Mouse (Mus musculus) neutrophil, adult 5-6 weeks (primary cell): Measurements from ENCODE around the gene Pafah2. TPM values are rescaled to one million over a fixed set of nuclear protein-coding genes. Genes with fewer than 3 reads are reported as not detected.

ENCODE experiments used
- ATAC-seq: fragments of 151-379, 151-347 bp; 2 replicates; pipeline ENCODE4 v1.8.0; 2017; ENCODE audit warnings: mild to moderate bottlenecking, moderate TSS enrichment; ENCODE audit not compliant: insufficient number of reproducible peaks, poor library complexity, low FRiP score, severe bottlenecking; ENCODE audit errors: extremely low read depth
- total RNA-seq: library from RNA; stranded (forward); fragments of 200-1000 nt; gene quantifications from 2 replicates; pipeline ENCODE4 v1.2.3, GENCODE M21; 2017

The Pafah2 gene
- total RNA-seq = 0.12 and 0.74 TPM in 2 replicates

GRCm38 (mm10) chr4:134395977-134396825 is at the start of gene Pafah2:
TSS of gene Pafah2 (plus strand) at chr4:134396320.
- ATAC-seq = peak; percentile 99

- ATAC-seq = no peak
These were observed 48.0 kb upstream of the Pafah2 start for GRCm38 (mm10) chr4:134348078-134348477.

DNA sequence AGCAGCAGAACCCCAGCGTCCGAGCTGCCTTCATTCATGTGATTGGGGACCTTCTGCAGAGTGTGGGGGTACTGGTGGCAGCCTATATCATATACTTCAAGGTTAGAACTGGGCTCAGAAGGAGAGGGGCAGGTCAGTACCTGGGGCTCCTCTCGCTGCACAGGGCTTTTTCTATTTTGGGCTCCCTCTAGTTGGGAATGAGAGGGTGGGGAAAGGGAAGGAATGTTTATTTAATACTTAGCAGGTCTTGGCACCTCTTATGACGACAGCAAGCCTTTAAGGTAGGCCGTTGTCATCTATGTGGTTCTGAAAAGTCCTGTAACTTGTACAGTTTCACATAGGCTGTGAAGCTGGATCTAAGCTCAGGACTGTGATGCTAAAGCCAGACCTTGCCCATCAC is 47.6 kb upstream of the Pafah2 start:
- no peak for ATAC-seq

DNA sequence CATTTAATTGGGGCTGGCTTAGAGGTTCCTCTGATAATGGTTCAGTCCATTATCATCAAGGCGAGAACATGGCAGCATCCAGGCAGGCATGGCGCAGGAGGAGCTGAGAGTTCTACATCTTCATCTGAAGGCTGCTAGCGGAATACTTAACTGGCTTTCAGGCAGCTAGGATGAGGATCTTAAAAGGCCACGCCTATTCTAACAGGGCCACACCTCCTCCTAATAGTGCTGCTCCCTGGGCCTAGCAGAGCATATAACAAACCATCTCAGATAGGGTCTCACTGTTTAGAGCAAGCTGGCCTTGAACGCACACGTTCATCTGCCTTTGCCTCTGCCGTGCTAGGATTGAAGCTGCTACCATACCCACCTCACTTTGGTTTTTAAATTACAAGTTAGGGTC is 46.3 kb upstream of the Pafah2 start:
- ATAC-seq = no peak

DNA sequence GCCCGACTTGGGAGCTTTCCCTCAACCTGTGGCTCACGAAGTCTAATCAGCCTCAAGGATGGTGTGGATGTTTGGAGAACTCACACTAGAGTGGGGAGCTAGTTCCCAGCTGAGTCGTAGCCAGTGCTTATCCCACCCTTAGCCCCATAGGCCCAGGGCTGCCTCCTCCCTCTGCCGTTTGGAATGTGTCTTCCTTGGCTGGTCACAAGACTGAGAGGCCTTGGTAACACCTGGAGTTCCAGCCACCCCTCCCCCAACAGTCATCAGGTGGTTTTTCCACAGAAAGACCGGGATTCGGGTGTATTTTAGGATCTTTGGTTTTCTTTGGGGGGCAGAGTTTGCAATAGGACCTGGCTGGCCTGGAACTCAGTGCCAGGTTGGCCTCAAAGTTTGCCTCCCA is 45.5 kb upstream of the Pafah2 start:
- no peak for ATAC-seq

- ATAC-seq = no peak
These were observed 44.5 kb upstream of the Pafah2 start for GRCm38 (mm10) chr4:134351329-134352260.

DNA sequence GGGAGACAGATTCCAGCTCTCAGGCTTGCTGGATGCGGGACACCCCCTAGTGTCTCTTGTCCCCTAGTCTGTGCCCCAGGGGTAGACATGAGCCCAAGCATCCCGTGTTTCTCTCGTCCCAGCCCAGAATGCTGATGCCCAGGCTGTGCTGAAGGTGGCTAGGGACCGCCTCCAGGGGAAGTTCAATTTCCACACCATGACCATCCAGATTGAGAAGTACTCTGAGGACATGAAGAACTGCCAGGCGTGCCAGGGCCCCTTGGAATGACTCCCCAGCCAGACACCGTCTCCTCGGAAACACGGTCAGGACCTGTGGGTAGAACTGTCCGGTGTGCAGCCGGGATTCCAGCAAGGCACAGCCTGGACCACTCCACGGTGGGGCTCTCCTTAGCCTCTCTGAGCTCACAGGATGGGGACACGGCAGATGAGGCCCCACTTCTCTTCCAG is 43.8 kb upstream of the Pafah2 start:
- no peak for ATAC-seq

GRCm38 (mm10) chr4:134352929-134353328 is 43.2 kb upstream of the Pafah2 start:
- ATAC-seq = no peak

- no peak for ATAC-seq
These were observed 42.4 kb upstream of the Pafah2 start for GRCm38 (mm10) chr4:134353527-134354409.

DNA sequence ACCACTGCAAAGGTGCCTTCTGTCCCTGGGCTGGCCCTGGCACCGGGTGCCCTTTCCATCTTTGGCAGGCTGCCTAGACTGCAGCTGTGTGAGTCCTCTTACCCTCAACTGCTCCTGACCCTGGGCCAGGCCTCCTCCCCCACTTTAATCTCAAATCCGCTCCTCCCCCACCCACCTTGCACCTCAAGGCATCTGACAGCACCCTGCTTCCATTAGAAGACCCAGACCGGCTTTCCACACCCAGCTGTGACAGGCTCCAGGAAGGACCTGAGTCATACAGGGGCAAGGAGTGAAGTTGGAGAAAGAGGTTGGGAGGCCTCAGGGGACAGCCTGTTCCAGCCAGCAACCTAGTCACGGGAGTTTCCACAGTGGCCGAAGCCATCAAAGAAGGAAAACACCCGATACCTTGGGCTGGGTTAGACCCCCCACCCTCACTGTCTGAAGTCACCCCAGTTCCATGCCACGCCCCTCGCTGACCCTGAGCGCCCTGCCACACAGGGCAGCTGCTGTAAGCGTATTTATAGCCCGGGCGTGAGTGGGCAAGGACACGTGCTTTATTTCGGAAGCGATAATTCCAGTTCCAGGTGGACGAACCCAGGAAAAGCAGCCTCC is 40.2 kb upstream of the Pafah2 start:
- ATAC-seq = no peak

- 0 out of 2 replicates have a peak, but pooled peaks have one; percentile 37 for ATAC-seq
These were observed 39.3 kb upstream of the Pafah2 start for GRCm38 (mm10) chr4:134356591-134357460.

GRCm38 (mm10) chr4:134357461-134357771 is 38.7 kb upstream of the Pafah2 start:
- no peak for ATAC-seq

- ATAC-seq = no peak
These were observed 36.5 kb upstream of the Pafah2 start for GRCm38 (mm10) chr4:134359649-134360048.

GRCm38 (mm10) chr4:134361215-134361614 is 34.9 kb upstream of the Pafah2 start:
- ATAC-seq = peak; percentile 64

GRCm38 (mm10) chr4:134362124-134362523 is 34.0 kb upstream of the Pafah2 start:
- no peak for ATAC-seq

- peak; percentile 72 for ATAC-seq
These were observed 33.5 kb upstream of the Pafah2 start for GRCm38 (mm10) chr4:134362586-134362985.

DNA sequence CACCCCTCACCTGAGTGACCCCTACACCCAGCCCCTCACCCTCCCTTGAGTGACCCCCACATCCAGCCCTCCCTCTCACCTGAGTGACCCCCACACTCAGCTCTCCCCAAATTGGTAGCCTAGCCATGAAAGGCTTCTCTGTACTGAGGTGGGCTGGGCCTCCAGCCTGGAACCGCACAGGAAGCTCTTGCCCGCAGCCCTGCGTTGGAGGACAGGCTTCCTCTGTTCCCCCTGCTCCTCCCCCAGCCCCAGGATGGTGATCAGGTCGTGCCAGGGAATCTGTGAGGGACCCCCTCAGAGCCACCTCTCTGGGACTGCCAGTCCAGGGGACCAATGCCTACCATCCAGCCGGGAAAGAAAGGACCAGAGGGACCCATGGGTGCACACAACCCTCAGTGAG is 30.8 kb upstream of the Pafah2 start:
- no peak for ATAC-seq
